Mouse (Mus musculus) myocyte (in vitro differentiated cells): ENCODE measurements at regions not wholly inside any gene's neighbourhood (a gene's known extent, or its start where the extent isn't known, plus 50 kb on each side); places are given as distances from the start of the nearest gene placed in this dataset.
A peak's percentile ranks its signal among the peaks of the same experiment; 100 is the strongest.

ENCODE experiments used
- H3K27me3 ChIP-seq: one replicate; pipeline ENCODE4 v1.6.1; 2011; ENCODE audit not compliant: control insufficient read depth, insufficient read depth, insufficient read length
- H3K36me3 ChIP-seq: one replicate; pipeline ENCODE4 v1.6.1; 2011; ENCODE audit not compliant: control insufficient read depth, insufficient read depth
- H3K4me2 ChIP-seq: one replicate; pipeline ENCODE4 v1.6.1; 2011; ENCODE audit warnings: low read depth, control low read depth
- H3K4me3 ChIP-seq: one replicate; pipeline ENCODE4 v1.5.1; 2011; ENCODE audit warnings: mild to moderate bottlenecking, control low read depth, moderate library complexity
- H3K79me2 ChIP-seq: one replicate; pipeline ENCODE4 v1.6.1; 2011; ENCODE audit not compliant: control insufficient read depth, insufficient read depth
- H3ac ChIP-seq: one replicate; pipeline ENCODE4 v1.6.1; 2011; ENCODE audit not compliant: control insufficient read depth, insufficient read length
- CEBPB ChIP-seq: IDR thresholded peaks from 2 replicates; pipeline ENCODE4 v1.6.1; 2011; ENCODE audit warnings: mild to moderate bottlenecking, moderate library complexity; ENCODE audit not compliant: poor library complexity, insufficient read depth, severe bottlenecking
- E2F4 ChIP-seq: IDR thresholded peaks from one replicate; pipeline ENCODE4 v1.6.1; 2011; ENCODE audit warnings: mild to moderate bottlenecking, control low read depth, moderate library complexity; ENCODE audit not compliant: insufficient read depth
- MAX ChIP-seq: IDR thresholded peaks from one replicate; pipeline ENCODE4 v1.6.1; 2011; ENCODE audit warnings: low read depth, mild to moderate bottlenecking, control low read depth
- MYOD1 ChIP-seq, 3 experiments: IDR thresholded peaks; one replicate each; pipeline ENCODE4 v1.6.1; 2011; ENCODE audit warnings: control low read depth in 2 of 3, low read depth in 2 of 3, mild to moderate bottlenecking in 2 of 3, moderate library complexity in 1 of 3; ENCODE audit not compliant: insufficient read length in 2 of 3, control insufficient read depth in 1 of 3
- MYOG ChIP-seq, 3 experiments: IDR thresholded peaks; one replicate each; pipeline ENCODE4 v1.6.1; 2011; ENCODE audit warnings: control low read depth in 2 of 3, low read depth in 2 of 3, mild to moderate bottlenecking in 2 of 3; ENCODE audit not compliant: insufficient read length in 2 of 3, control insufficient read depth in 1 of 3, insufficient read depth in 1 of 3
- POLR2A ChIP-seq: IDR thresholded peaks from one replicate; pipeline ENCODE4 v1.6.1; 2011; ENCODE audit warnings: low read depth, mild to moderate bottlenecking, control low read depth, moderate library complexity; ENCODE audit not compliant: insufficient read length
- POLR2AphosphoS2 ChIP-seq: IDR thresholded peaks from one replicate; pipeline ENCODE4 v1.6.1; 2011; ENCODE audit warnings: low read depth, control low read depth; ENCODE audit not compliant: insufficient read length
- REST ChIP-seq: IDR thresholded peaks from one replicate; pipeline ENCODE4 v1.6.1; 2011; ENCODE audit warnings: mild to moderate bottlenecking, control low read depth, moderate library complexity; ENCODE audit not compliant: insufficient read depth, insufficient read length
- SRF ChIP-seq: IDR thresholded peaks from one replicate; pipeline ENCODE4 v1.6.1; 2011; ENCODE audit warnings: low read depth; ENCODE audit not compliant: control insufficient read depth, insufficient read length
- TCF12 ChIP-seq: IDR thresholded peaks from one replicate; pipeline ENCODE4 v1.6.1; 2011; ENCODE audit warnings: mild to moderate bottlenecking, control low read depth; ENCODE audit not compliant: poor library complexity, insufficient read depth, severe bottlenecking
- TCF3 ChIP-seq: IDR thresholded peaks from one replicate; pipeline ENCODE4 v1.6.1; 2011; ENCODE audit warnings: low read depth, control low read depth; ENCODE audit not compliant: insufficient read length
- USF1 ChIP-seq: IDR thresholded peaks from one replicate; pipeline ENCODE4 v1.6.1; 2011; ENCODE audit warnings: low read depth, mild to moderate bottlenecking, control low read depth, moderate library complexity

GRCm38 (mm10) chr13:102397411-102397810 is 295.9 kb upstream of the Cd180 start:
- Histone ChIP-seq H3K79me2 (no peaks in the 10 kb centered on the region), H3K27me3 (no peaks in the 10 kb centered on the region), H3K4me2 (no peak overlapping the region), H3K36me3 (no peaks in the 10 kb centered on the region), H3K4me3 (no peak overlapping the region), H3ac (no peak overlapping the region)
- TF ChIP-seq TCF3 (no peak), MYOD1 (IDR thresholded peaks at IDR 0.05; ENCODE audit: control insufficient read depth in 1 of 3, insufficient read length in 2 of 3, low read depth in 2 of 3) (no peak), CEBPB (no peak), USF1 (no peak), POLR2AphosphoS2 (no peak)

GRCm38 (mm10) chr13:102411840-102412239 is 281.5 kb upstream of the Cd180 start:
- Histone ChIP-seq H3K4me3 (no peak overlapping the region), H3K27me3 (no peaks in the 10 kb centered on the region), H3ac (no peak overlapping the region), H3K4me2 (no peak overlapping the region), H3K79me2 (no peaks in the 10 kb centered on the region), H3K36me3 (no peaks in the 10 kb centered on the region)
- peak; percentile 54; the same call in 1 of the 2 replicates for TF ChIP-seq CEBPB
- no peak for TF ChIP-seq TCF3

GRCm38 (mm10) chr13:102434372-102434954 is 258.9 kb upstream of the Cd180 start:
- H3ac ChIP-seq, result no peak overlapping the region
- H3K79me2 ChIP-seq, result no peaks in the 10 kb centered on the region
- no peaks in the 10 kb centered on the region for H3K27me3 ChIP-seq
- H3K4me2 ChIP-seq, result no peak overlapping the region
- TF ChIP-seq POLR2A (no peak), MAX (no peak), CEBPB (no peak), E2F4 (no peak), SRF (no peak), POLR2AphosphoS2 (no peak), MYOG (IDR thresholded peaks at IDR 0.05; ENCODE audit: control insufficient read depth in 1 of 3, insufficient read depth in 1 of 3, insufficient read length in 2 of 3, low read depth in 2 of 3) (no peak), USF1 (no peak), TCF3 (no peak), REST (no peak), MYOD1 (IDR thresholded peaks at IDR 0.05; ENCODE audit: control insufficient read depth in 1 of 3, insufficient read length in 2 of 3, low read depth in 2 of 3) (no peak), TCF12 (no peak)
- no peaks in the 10 kb centered on the region for H3K36me3 ChIP-seq
- H3K4me3 ChIP-seq, result no peak overlapping the region

GRCm38 (mm10) chr13:102442676-102443075 is 250.7 kb upstream of the Cd180 start:
- Histone ChIP-seq H3K27me3 (no peaks in the 10 kb centered on the region), H3K4me3 (no peak overlapping the region), H3K36me3 (no peaks in the 10 kb centered on the region), H3K79me2 (no peaks in the 10 kb centered on the region), H3ac (no peak overlapping the region), H3K4me2 (no peak overlapping the region)
- no peak for TF ChIP-seq MYOG (IDR thresholded peaks at IDR 0.05; ENCODE audit: control insufficient read depth in 1 of 3, insufficient read depth in 1 of 3, insufficient read length in 2 of 3, low read depth in 2 of 3)
- TF ChIP-seq E2F4, result no peak
- no peak for TF ChIP-seq USF1
- no peak for TF ChIP-seq CEBPB
- TF ChIP-seq POLR2A, result no peak
- TF ChIP-seq MAX, result no peak
- TF ChIP-seq POLR2AphosphoS2, result no peak
- TF ChIP-seq MYOD1 (IDR thresholded peaks at IDR 0.05; ENCODE audit: control insufficient read depth in 1 of 3, insufficient read length in 2 of 3, low read depth in 2 of 3), result no peak

- H3K36me3 ChIP-seq, result no peaks in the 10 kb centered on the region
- H3ac ChIP-seq, result no peak overlapping the region
- no peak for TF ChIP-seq POLR2A
- no peak for TF ChIP-seq POLR2AphosphoS2
- TF ChIP-seq SRF, result no peak
- no peak for TF ChIP-seq MAX
- no peak for TF ChIP-seq REST
- no peak for TF ChIP-seq E2F4
- TF ChIP-seq TCF3, result no peak
- TF ChIP-seq TCF12, result no peak
- no peak for TF ChIP-seq MYOG (IDR thresholded peaks at IDR 0.05; ENCODE audit: control insufficient read depth in 1 of 3, insufficient read depth in 1 of 3, insufficient read length in 2 of 3, low read depth in 2 of 3)
- no peak for TF ChIP-seq USF1
- no peak for TF ChIP-seq MYOD1 (IDR thresholded peaks at IDR 0.05; ENCODE audit: control insufficient read depth in 1 of 3, insufficient read length in 2 of 3, low read depth in 2 of 3)
- TF ChIP-seq CEBPB, result no peak
- no peak overlapping the region for H3K4me3 ChIP-seq
- no peak overlapping the region for H3K4me2 ChIP-seq
- H3K79me2 ChIP-seq, result no peaks in the 10 kb centered on the region
- H3K27me3 ChIP-seq, result no peaks in the 10 kb centered on the region
Measured at GRCm38 (mm10) chr13:102447310-102447709, 246.0 kb upstream of the Cd180 start.
